Mouse (Mus musculus): ENCODE data around the gene Epb41l4b. TPM values are rescaled to one million over a fixed set of nuclear protein-coding genes. Genes with fewer than 3 reads are reported as not detected.
A peak's percentile ranks its signal among the peaks of the same experiment; 100 is the strongest.

Gene Epb41l4b
- polyA plus RNA-seq, 1 experiment from 2014 or later, result 2.9 TPM

DNA sequence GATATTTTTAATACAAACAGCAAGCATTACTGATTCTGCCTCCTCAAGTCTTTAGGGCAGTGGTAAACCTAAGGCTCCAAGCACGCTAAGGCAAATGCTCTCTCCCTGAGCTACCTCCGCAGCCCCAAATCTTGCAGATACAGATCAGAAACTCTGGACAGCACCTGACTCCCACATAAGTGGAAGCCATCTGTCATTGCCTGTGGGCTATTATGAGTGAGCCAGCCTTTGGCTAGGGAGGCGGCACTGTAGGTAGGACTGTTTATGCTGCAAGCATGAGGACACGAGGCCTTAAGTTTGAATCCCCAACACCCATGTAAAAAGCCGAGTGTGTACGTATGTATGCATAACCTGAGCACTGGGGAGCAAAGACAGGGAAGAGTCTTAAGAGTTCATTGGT, 179.6 kb downstream of the Epb41l4b start:
- no peak for DNase-seq (ENCODE audit: low spot score)
- Histone ChIP-seq H3K9me3 (ENCODE audit: control insufficient read depth, low read length) (no peaks in the 10 kb centered on the region), H3K27me3 (ENCODE audit: control insufficient read depth, insufficient read depth, low read length) (no peaks in the 10 kb centered on the region), H3K27ac (replicated peaks; ENCODE audit: low read depth, low read length) (no peak overlapping the region), H3K4me2 (ENCODE audit: low read depth, severe bottlenecking) (no peak overlapping the region), H3K36me3 (ENCODE audit: control insufficient read depth, insufficient read depth, low read length) (no peaks in the 10 kb centered on the region), H3K9ac (ENCODE audit: low read length) (no peak overlapping the region), H3K4me3 (ENCODE audit: low read depth, low read length) (no peak overlapping the region), H3K4me1 (ENCODE audit: control insufficient read depth, insufficient read depth, low read length) (no peaks in the 10 kb centered on the region)
- 90% methylated on average over 6 of the region's 6 CpGs for WGBS
- no peak for ATAC-seq (ENCODE audit: insufficient number of reproducible peaks, low FRiP score, low TSS enrichment, low read depth)

DNA sequence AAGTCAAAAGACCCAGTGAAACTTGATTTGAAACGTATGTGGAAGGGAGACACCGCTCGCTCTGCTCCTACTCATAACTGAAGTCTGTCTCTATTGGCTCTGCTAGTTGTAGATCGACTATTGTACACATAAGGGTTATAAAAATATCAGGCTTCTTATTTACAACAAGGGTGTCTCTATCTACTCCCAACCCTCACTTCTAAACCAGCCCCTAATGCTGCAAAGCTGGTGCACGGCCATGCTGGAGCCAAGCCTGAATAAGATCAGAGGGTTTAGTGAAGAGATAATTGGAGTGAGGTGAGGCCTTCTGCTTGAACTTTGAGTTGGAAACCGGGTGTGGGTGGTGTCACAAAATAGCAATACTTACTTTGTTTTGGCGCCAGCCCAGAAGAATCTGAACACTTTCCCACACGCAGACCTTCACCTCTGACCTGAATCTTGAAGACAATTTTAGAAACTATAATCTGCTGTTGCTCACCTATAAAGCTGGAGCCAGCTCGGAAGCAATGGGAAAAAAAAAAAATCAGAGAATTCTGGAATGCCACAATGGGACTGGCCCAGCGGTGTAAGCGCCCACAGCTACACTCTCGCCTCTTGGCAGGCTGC, 181.8 kb downstream of the Epb41l4b start:
- ATAC-seq (ENCODE audit: insufficient number of reproducible peaks, low FRiP score, low TSS enrichment, low read depth) (no peak), DNase-seq (ENCODE audit: low spot score) (no peak)
- whole genome bisulfite sequencing, result 90% methylated on average over 12 of the region's 12 CpGs
- no peak overlapping the region for H3K27ac ChIP-seq (replicated peaks; ENCODE audit: low read depth, low read length)
- H3K4me1 ChIP-seq (ENCODE audit: control insufficient read depth, insufficient read depth, low read length), result no peaks in the 10 kb centered on the region
- H3K4me3 ChIP-seq (ENCODE audit: low read depth, low read length), result no peak overlapping the region
- no peaks in the 10 kb centered on the region for H3K9me3 ChIP-seq (ENCODE audit: control insufficient read depth, low read length)
- no peak overlapping the region for H3K9ac ChIP-seq (ENCODE audit: low read length)
- no peak overlapping the region for H3K4me2 ChIP-seq (ENCODE audit: low read depth, severe bottlenecking)
- no peaks in the 10 kb centered on the region for H3K36me3 ChIP-seq (ENCODE audit: control insufficient read depth, insufficient read depth, low read length)
- H3K27me3 ChIP-seq (ENCODE audit: control insufficient read depth, insufficient read depth, low read length), result no peaks in the 10 kb centered on the region

DNA sequence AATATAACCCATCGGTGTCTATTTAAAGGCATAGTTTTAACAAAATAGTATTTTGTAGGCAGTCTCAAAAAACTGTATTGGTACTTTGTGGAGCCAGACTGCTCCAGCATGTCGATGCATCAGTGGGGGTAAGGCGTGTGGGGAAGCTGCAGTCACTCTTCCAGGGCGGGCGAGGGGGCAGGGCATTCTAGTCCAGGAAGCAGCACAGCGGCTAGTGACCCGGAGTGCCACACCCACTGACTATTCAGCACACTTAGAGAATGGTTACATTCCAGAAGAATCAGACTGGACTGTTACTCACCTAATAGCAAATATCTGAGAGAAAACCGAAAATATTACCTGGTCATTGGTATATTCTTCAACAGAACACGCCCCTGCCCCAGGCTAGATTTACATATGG, 185.7 kb downstream of the Epb41l4b start:
- Histone ChIP-seq H3K9me3 (ENCODE audit: control insufficient read depth, low read length) (no peaks in the 10 kb centered on the region), H3K36me3 (ENCODE audit: control insufficient read depth, insufficient read depth, low read length) (no peaks in the 10 kb centered on the region), H3K27me3 (ENCODE audit: control insufficient read depth, insufficient read depth, low read length) (no peaks in the 10 kb centered on the region), H3K4me3 (ENCODE audit: low read depth, low read length) (no peak overlapping the region), H3K4me2 (ENCODE audit: low read depth, severe bottlenecking) (no peak overlapping the region), H3K9ac (ENCODE audit: low read length) (no peak overlapping the region), H3K4me1 (ENCODE audit: control insufficient read depth, insufficient read depth, low read length) (no peaks in the 10 kb centered on the region), H3K27ac (replicated peaks; ENCODE audit: low read depth, low read length) (no peak overlapping the region)
- no peak for DNase-seq (ENCODE audit: low spot score)
- WGBS, result 66% methylated on average over 9 of the region's 9 CpGs
- no peak for ATAC-seq (ENCODE audit: insufficient number of reproducible peaks, low FRiP score, low TSS enrichment, low read depth)

DNA sequence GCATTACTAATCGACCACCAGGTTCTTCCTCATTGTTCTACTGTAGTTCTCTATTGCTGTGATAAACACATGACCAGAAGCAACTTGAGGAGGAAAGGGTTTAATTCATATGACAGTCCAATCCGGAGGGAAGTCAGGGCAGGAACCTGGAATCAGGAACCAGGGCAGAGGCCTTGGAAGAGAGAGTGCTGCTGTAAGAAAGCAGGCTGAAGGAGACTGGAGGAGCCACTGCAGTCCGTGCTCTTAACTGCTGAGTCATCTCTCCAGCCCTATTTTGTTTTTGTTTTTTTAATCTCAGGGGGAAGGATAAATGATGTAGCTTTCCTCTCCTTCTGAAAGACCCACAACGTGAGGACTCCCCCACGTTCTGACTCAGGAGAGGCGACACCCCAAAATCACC, 190.0 kb downstream of the Epb41l4b start:
- no peak overlapping the region for H3K27ac ChIP-seq (replicated peaks; ENCODE audit: low read depth, low read length)
- H3K4me1 ChIP-seq (ENCODE audit: control insufficient read depth, insufficient read depth, low read length), result no peaks in the 10 kb centered on the region
- H3K36me3 ChIP-seq (ENCODE audit: control insufficient read depth, insufficient read depth, low read length), result no peaks in the 10 kb centered on the region
- no peak for ATAC-seq (ENCODE audit: insufficient number of reproducible peaks, low FRiP score, low TSS enrichment, low read depth)
- H3K9ac ChIP-seq (ENCODE audit: low read length), result no peak overlapping the region
- H3K27me3 ChIP-seq (ENCODE audit: control insufficient read depth, insufficient read depth, low read length), result no peaks in the 10 kb centered on the region
- no peak overlapping the region for H3K4me3 ChIP-seq (ENCODE audit: low read depth, low read length)
- WGBS, result 71% methylated on average over 5 of the region's 6 CpGs
- DNase-seq (ENCODE audit: low spot score), result no peak
- H3K4me2 ChIP-seq (ENCODE audit: low read depth, severe bottlenecking), result no peak overlapping the region
- H3K9me3 ChIP-seq (ENCODE audit: control insufficient read depth, low read length), result no peaks in the 10 kb centered on the region

DNA sequence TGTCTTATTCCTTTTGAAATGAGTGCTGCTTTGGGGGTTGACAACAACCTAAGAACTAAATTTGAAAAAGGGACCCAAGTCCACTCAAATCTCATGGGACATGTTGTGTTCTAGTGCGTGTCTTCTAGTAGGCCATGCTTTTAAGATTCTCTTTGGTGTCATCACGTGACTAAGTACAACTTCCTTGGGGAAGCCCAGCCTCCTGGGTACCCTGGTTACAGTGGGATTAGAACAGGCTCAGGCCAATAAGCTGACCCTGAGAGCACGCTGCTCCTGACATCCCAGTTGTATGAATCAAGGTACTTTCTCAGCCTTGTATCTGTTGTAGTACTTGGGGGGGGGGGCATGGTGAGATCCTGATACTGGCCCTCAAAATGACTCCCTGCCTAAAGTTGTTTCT, 191.5 kb downstream of the Epb41l4b start:
- WGBS, result 88% methylated on average over 3 of the region's 3 CpGs
- no peaks in the 10 kb centered on the region for H3K4me1 ChIP-seq (ENCODE audit: control insufficient read depth, insufficient read depth, low read length)

DNA sequence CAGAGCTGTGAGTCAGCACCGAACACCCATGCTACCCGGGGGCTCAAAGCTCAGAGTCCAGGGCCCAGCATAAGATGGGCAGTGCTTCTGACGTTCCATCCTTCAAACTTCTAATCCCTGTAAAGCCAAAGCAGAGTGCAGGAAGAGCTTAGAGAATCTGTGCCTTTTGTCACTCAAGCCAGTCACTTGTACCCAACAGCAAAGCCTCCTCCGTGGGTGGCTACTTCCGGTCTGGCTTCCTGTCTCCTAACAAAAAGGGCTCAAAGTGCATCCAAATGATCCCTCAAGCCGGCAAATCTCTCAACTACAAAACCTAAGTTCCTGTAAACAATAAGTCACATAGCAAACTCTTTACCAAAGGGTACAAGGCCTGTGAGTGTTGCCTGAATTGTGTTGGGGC, 193.7 kb downstream of the Epb41l4b start:
- WGBS, result 80% methylated on average over 6 of the region's 6 CpGs
- no peaks in the 10 kb centered on the region for H3K9me3 ChIP-seq (ENCODE audit: control insufficient read depth, low read length)
- no peak for DNase-seq (ENCODE audit: low spot score)
- no peak overlapping the region for H3K4me2 ChIP-seq (ENCODE audit: low read depth, severe bottlenecking)
- H3K27ac ChIP-seq (replicated peaks; ENCODE audit: low read depth, low read length), result no peak overlapping the region
- H3K27me3 ChIP-seq (ENCODE audit: control insufficient read depth, insufficient read depth, low read length), result no peaks in the 10 kb centered on the region
- ATAC-seq (ENCODE audit: insufficient number of reproducible peaks, low FRiP score, low TSS enrichment, low read depth), result no peak
- H3K36me3 ChIP-seq (ENCODE audit: control insufficient read depth, insufficient read depth, low read length), result no peaks in the 10 kb centered on the region
- H3K9ac ChIP-seq (ENCODE audit: low read length), result no peak overlapping the region
- H3K4me1 ChIP-seq (ENCODE audit: control insufficient read depth, insufficient read depth, low read length), result peaks cover 4% of the 10 kb centered on the region
- no peak overlapping the region for H3K4me3 ChIP-seq (ENCODE audit: low read depth, low read length)

More for the DNA sequence above, 191.5 kb downstream of the Epb41l4b start:
- Histone ChIP-seq H3K27me3 (ENCODE audit: control insufficient read depth, insufficient read depth, low read length) (no peaks in the 10 kb centered on the region), H3K9me3 (ENCODE audit: control insufficient read depth, low read length) (no peaks in the 10 kb centered on the region), H3K4me3 (ENCODE audit: low read depth, low read length) (no peak overlapping the region), H3K4me2 (ENCODE audit: low read depth, severe bottlenecking) (no peak overlapping the region), H3K36me3 (ENCODE audit: control insufficient read depth, insufficient read depth, low read length) (no peaks in the 10 kb centered on the region), H3K27ac (replicated peaks; ENCODE audit: low read depth, low read length) (no peak overlapping the region), H3K9ac (ENCODE audit: low read length) (no peak overlapping the region)
- DNase-seq (ENCODE audit: low spot score) (no peak), ATAC-seq (ENCODE audit: insufficient number of reproducible peaks, low FRiP score, low TSS enrichment, low read depth) (no peak)

DNA sequence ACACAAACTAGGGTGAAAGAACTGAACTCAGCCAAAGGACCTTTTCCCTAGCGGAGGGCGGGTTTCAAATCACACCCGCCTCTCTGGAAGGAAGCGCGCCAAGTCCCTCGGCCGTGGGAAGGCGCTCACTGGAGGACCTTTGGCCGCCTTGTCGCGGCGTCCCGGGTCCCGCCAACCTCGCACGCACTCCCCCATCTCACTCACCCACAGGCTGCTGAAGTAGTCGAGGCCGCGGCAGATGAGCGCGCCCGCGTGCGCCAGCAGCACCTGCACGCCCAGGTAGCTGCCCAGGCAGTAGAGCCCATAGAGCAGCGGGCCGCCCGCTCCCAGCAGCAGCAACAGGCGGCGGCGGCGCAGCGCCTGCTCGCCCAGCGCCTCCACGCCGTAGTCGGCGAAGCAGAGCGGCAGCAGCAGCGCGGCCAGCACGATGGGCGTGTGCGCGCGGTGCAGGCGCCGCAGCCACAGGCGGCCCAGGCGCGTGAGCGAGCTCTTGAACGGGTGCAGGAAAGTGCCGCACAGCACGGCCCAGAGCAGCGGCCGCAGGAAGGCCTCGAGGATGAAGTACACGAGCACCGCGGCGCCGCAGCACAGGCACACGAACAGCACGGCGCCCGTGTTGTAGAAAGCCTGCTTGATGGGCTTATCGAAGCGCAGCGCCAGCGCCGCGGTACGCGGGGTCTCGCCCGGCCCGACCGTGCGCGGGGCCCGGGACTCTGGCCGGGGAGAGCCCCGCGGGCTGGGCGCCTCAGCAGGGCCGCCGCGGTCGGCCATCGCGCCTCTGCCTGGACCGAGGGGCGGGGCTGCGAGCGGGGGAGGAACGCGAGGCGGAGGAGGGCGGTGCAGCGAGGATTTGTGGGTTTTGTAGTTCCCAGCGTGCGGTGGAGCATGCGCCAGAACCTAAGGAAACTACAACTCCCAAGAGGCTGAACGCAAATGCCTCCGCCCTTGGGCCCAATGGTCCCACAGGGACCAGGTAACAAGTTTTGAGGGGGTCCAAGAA, 196.3 kb downstream of the Epb41l4b start, which contains the start of gene Tmem245:
Tmem245 (minus strand) TSS at position 797 of the 1,000 bp plus-strand sequence.
- Histone ChIP-seq H3K27me3 (ENCODE audit: control insufficient read depth, insufficient read depth, low read length) (no peaks in the 10 kb centered on the region), H3K36me3 (ENCODE audit: control insufficient read depth, insufficient read depth, low read length) (no peaks in the 10 kb centered on the region), H3K27ac (replicated peaks; ENCODE audit: low read depth, low read length) (peak within 1 kb of the TSS; percentile 80), H3K9me3 (ENCODE audit: control insufficient read depth, low read length) (no peaks in the 10 kb centered on the region), H3K4me3 (ENCODE audit: low read depth, low read length) (peak within 1 kb of the TSS; percentile 76), H3K4me2 (ENCODE audit: low read depth, severe bottlenecking) (peak within 1 kb of the TSS; percentile 81), H3K9ac (ENCODE audit: low read length) (peak within 1 kb of the TSS; percentile 83), H3K4me1 (ENCODE audit: control insufficient read depth, insufficient read depth, low read length) (peaks cover 4% of the 10 kb centered on the region)
- ATAC-seq (ENCODE audit: insufficient number of reproducible peaks, low FRiP score, low TSS enrichment, low read depth) (peak; percentile 96), DNase-seq (ENCODE audit: low spot score) (peak; percentile 96)
- under 1% methylated on average over 99 of the region's 107 CpGs for WGBS

DNA sequence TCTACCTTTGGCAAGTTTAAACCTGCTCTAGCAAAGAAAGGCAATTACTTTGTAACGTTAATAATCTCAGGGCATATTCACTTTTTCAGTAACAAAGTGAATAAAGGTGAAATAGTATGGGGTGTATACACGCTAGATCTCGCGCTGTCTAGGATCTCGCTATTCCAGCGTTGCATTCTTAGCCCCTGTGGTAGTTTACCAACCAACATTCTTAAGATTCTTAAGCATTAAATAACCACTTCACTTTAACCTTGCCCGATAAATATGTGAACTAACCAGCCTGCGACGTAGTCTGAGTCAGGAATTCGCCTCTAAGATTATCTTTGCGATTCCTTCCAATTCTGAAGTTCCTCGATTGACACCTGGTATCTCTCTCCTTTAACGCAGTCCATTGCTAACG, 197.1 kb downstream of the Epb41l4b start:
- 2% methylated on average over 14 of the region's 14 CpGs for WGBS
- ATAC-seq (ENCODE audit: insufficient number of reproducible peaks, low FRiP score, low TSS enrichment, low read depth), result no peak

More for the DNA sequence above, 197.1 kb downstream of the Epb41l4b start:
- DNase-seq (ENCODE audit: low spot score), result no peak
- Histone ChIP-seq H3K4me3 (ENCODE audit: low read depth, low read length) (peak overlapping the region; percentile 76), H3K36me3 (ENCODE audit: control insufficient read depth, insufficient read depth, low read length) (no peaks in the 10 kb centered on the region), H3K4me1 (ENCODE audit: control insufficient read depth, insufficient read depth, low read length) (peaks cover 4% of the 10 kb centered on the region), H3K4me2 (ENCODE audit: low read depth, severe bottlenecking) (peak overlapping the region; percentile 81), H3K9ac (ENCODE audit: low read length) (peak overlapping the region; percentile 83), H3K9me3 (ENCODE audit: control insufficient read depth, low read length) (no peaks in the 10 kb centered on the region), H3K27me3 (ENCODE audit: control insufficient read depth, insufficient read depth, low read length) (no peaks in the 10 kb centered on the region), H3K27ac (replicated peaks; ENCODE audit: low read depth, low read length) (no peak overlapping the region)

Data from limb, embryonic 11.5 days (tissue).